ENCODE assay signal across 13 mouse cellular contexts in genomic region chr8:121731060-121731459, GRCm38 (mm10). TPM values are rescaled to one million over a fixed set of nuclear protein-coding genes. Genes with fewer than 3 reads are reported as not detected.
DNase-seq lines count a peak whose midpoint lies in the region; ATAC-seq and TF ChIP-seq lines count a peak whose summit lies in the region.
"Had no signal": no experiment of that assay in that cellular context is flagged by ENCODE, and none has a peak within 500 bp of the region (broad histone marks: within the 10 kb centered on the region; RNA-seq: fewer than 3 reads in every experiment).

No protein-coding gene starts in this region.

- no peak for TF ChIP-seq CTCF in layer of hippocampus, adult 2 months (conservative IDR thresholded peaks at IDR 0.05)
- no peak for TF ChIP-seq CTCF in liver, postnatal 0 days (IDR thresholded peaks at IDR 0.05; ENCODE audit: low read depth)

- no peak for TF ChIP-seq EP300 in liver, postnatal 0 days (IDR thresholded peaks at IDR 0.05; ENCODE audit: low read depth)

- peak overlapping the region; percentile 61 for H3K9ac ChIP-seq in forebrain, embryonic 12.5 days
- H3K9ac ChIP-seq in limb, embryonic 11.5 days (ENCODE audit: low read length), result no peak overlapping the region
- H3K9ac ChIP-seq in neural tube, embryonic 15.5 days (replicated peaks), result peak overlapping the region; percentile 80
- H3K9ac ChIP-seq in liver, postnatal 0 days (replicated peaks), result no peak overlapping the region

- WGBS in forebrain, embryonic 12.5 days, result 0% methylated on average over 11 of the region's 11 CpGs
- 3% methylated on average over 11 of the region's 11 CpGs for WGBS in limb, embryonic 11.5 days
- 1% methylated on average over 11 of the region's 11 CpGs for WGBS in neural tube, embryonic 15.5 days
- WGBS in liver, postnatal 0 days (ENCODE audit: insufficient replicate concordance), result 12% methylated on average over 11 of the region's 11 CpGs

- H3K4me2 ChIP-seq in forebrain, embryonic 12.5 days, result peak overlapping the region; percentile 68
- H3K4me2 ChIP-seq in limb, embryonic 11.5 days (ENCODE audit: low read depth, severe bottlenecking), result peak overlapping the region; percentile 97
- peak overlapping the region; percentile 85 for H3K4me2 ChIP-seq in neural tube, embryonic 15.5 days
- no peak overlapping the region for H3K4me2 ChIP-seq in liver, postnatal 0 days (ENCODE audit: low read depth, low read length)

- no peak for DNase-seq in layer of hippocampus, adult 2 months (ENCODE audit: low spot score in 2 of 2)
- no peak for DNase-seq in layer of hippocampus, postnatal 25 days (ENCODE audit: extremely low spot score in 1 of 2, low spot score in 1 of 2)
- no peak for DNase-seq in limb, embryonic 11.5 days (ENCODE audit: low spot score)
- DNase-seq in spleen, postnatal 36 days (ENCODE audit: low spot score in 2 of 2), result no peak
- DNase-seq in liver, postnatal 0 days, result no peak
- DNase-seq: adrenal gland, postnatal 14 days; lung, postnatal 36 days; thymus, adult 18-20 months had no signal

- H3K4me3 ChIP-seq in layer of hippocampus, adult 2 months, result peak overlapping the region; percentile 79
- H3K4me3 ChIP-seq in forebrain, embryonic 12.5 days (replicated peaks), result peak overlapping the region; percentile 59
- peak overlapping the region; percentile 43 for H3K4me3 ChIP-seq in limb, embryonic 11.5 days (ENCODE audit: low read depth, low read length)
- peak overlapping the region; percentile 73 for H3K4me3 ChIP-seq in neural tube, embryonic 15.5 days (replicated peaks)
- no peak overlapping the region for H3K4me3 ChIP-seq in liver, postnatal 0 days (ENCODE audit: low read depth, low read length)

- peaks cover 29% of the 10 kb centered on the region for H3K4me1 ChIP-seq in forebrain, embryonic 12.5 days
- peaks cover 8% of the 10 kb centered on the region; the same call in 1 of the 2 replicates for H3K4me1 ChIP-seq in limb, embryonic 11.5 days (ENCODE audit: control insufficient read depth, insufficient read depth, low read length)
- peaks cover 34% of the 10 kb centered on the region for H3K4me1 ChIP-seq in neural tube, embryonic 15.5 days
- H3K4me1 ChIP-seq in liver, postnatal 0 days (ENCODE audit: insufficient read depth), result no peaks in the 10 kb centered on the region

- peaks cover 73% of the 10 kb centered on the region for H3K27me3 ChIP-seq in forebrain, embryonic 12.5 days
- H3K27me3 ChIP-seq in limb, embryonic 11.5 days (ENCODE audit: control insufficient read depth, insufficient read depth, low read length), result peaks cover 55% of the 10 kb centered on the region
- H3K27me3 ChIP-seq in neural tube, embryonic 15.5 days (replicated peaks), result peaks cover 25% of the 10 kb centered on the region
- peaks cover 44% of the 10 kb centered on the region for H3K27me3 ChIP-seq in liver, postnatal 0 days (ENCODE audit: insufficient read depth, low read length)

- no peak for ATAC-seq in forebrain, embryonic 12.5 days (ENCODE audit: low FRiP score)
- no peak for ATAC-seq in limb, embryonic 11.5 days (ENCODE audit: insufficient number of reproducible peaks, low FRiP score, low TSS enrichment, low read depth)
- no peak; the same call in 1 of the 2 replicates for ATAC-seq in neural tube, embryonic 15.5 days (ENCODE audit: low FRiP score)
- no peak for ATAC-seq in liver, postnatal 0 days
- no peak; the same call in 1 of the 2 replicates for ATAC-seq in erythroblast, adult 5-6 weeks (replicated peaks; ENCODE audit: low FRiP score, poor library complexity, severe bottlenecking)

- H3K36me3 ChIP-seq in forebrain, embryonic 12.5 days (replicated peaks), result no peaks in the 10 kb centered on the region
- H3K36me3 ChIP-seq in limb, embryonic 11.5 days (ENCODE audit: control insufficient read depth, insufficient read depth, low read length), result no peaks in the 10 kb centered on the region
- no peaks in the 10 kb centered on the region for H3K36me3 ChIP-seq in neural tube, embryonic 15.5 days
- no peaks in the 10 kb centered on the region for H3K36me3 ChIP-seq in liver, postnatal 0 days (replicated peaks; ENCODE audit: insufficient read depth, low read length)
- H3K36me3 ChIP-seq: G1E had no signal

- H3K27ac ChIP-seq in layer of hippocampus, adult 2 months, result peak overlapping the region; percentile 98
- no peak overlapping the region for H3K27ac ChIP-seq in forebrain, embryonic 12.5 days
- no peak overlapping the region for H3K27ac ChIP-seq in limb, embryonic 11.5 days (replicated peaks; ENCODE audit: low read depth, low read length)
- peak overlapping the region; percentile 71 for H3K27ac ChIP-seq in neural tube, embryonic 15.5 days (replicated peaks)
- H3K27ac ChIP-seq in liver, postnatal 0 days (ENCODE audit: low read depth), result no peak overlapping the region

- peaks cover 6% of the 10 kb centered on the region; the same call in 1 of the 2 replicates for H3K9me3 ChIP-seq in forebrain, embryonic 12.5 days
- no peaks in the 10 kb centered on the region for H3K9me3 ChIP-seq in limb, embryonic 11.5 days (ENCODE audit: control insufficient read depth, low read length)
- no peaks in the 10 kb centered on the region for H3K9me3 ChIP-seq in neural tube, embryonic 15.5 days (replicated peaks)
- H3K9me3 ChIP-seq in liver, postnatal 0 days (ENCODE audit: low read length), result no peaks in the 10 kb centered on the region

RNA-seq across cellular contexts. Expression of gene Jph3, which starts 1.6 kb away (rescaled TPM):
- 100 to 1,000 TPM; 318 to 346 TPM for total RNA-seq in layer of hippocampus, adult 2 months (2021)
- total RNA-seq in layer of hippocampus, postnatal 25 days (2021), result 100 to 1,000 TPM; 301 to 309 TPM
- polyA plus RNA-seq in forebrain, embryonic 12.5 days (2016; fragmentation: Nextera tagmentation; extraction: Ambion mirVana), result 27.4 and 30.1 TPM in 2 replicates
- 0.67 and 0.73 TPM in 2 replicates for polyA plus RNA-seq in limb, embryonic 11.5 days (2014; fragmentation: Nextera tagmentation; extraction: Ambion mirVana)
- 107 and 133 TPM in 2 replicates for polyA plus RNA-seq in neural tube, embryonic 15.5 days (2015; fragmentation: Nextera tagmentation; extraction: Ambion mirVana)
- 0.11 TPM in 2 replicates for polyA plus RNA-seq in liver, postnatal 0 days (2015; fragmentation: Nextera tagmentation; extraction: Ambion mirVana)
- not detected in 2 replicates for total RNA-seq in erythroblast, adult 5-6 weeks (2015; ENCODE audit: low replicate concordance)
- total RNA-seq in erythroblast, adult 5-6 weeks (2017; ENCODE audit: low replicate concordance), result not detected in 2 replicates
- total RNA-seq: common myeloid progenitor, adult 5-6 weeks had no signal
- polyA plus RNA-seq: G1E had no signal

Comparison
In these comparisons a context has a peak if more than half of its experiments do, and no peak if none do; other contexts are left out.
1. H3K27ac ChIP-seq: peak in layer of hippocampus, adult 2 months (single experiment) and neural tube, embryonic 15.5 days (single experiment); none in forebrain, embryonic 12.5 days (single experiment), limb, embryonic 11.5 days (single experiment) and liver, postnatal 0 days (single experiment).
2. H3K9ac ChIP-seq: peak in forebrain, embryonic 12.5 days (single experiment) and neural tube, embryonic 15.5 days (single experiment); none in limb, embryonic 11.5 days (single experiment) and liver, postnatal 0 days (single experiment).
3. RNA of gene Jph3, which starts 1.6 kb away (polyA plus RNA-seq): 107 to 133 TPM in neural tube, embryonic 15.5 days and 27.4 to 30.1 TPM in forebrain, embryonic 12.5 days; 0.67 to 0.73 TPM in limb, embryonic 11.5 days and 0.11 TPM in liver, postnatal 0 days; every median in the first group is over 10 times any median in the second.